Mouse (Mus musculus) thymus, postnatal 25 days (tissue): Measurements from ENCODE around the gene Lrrc4.

ENCODE experiments used
- DNase-seq: peaks from one replicate; pipeline ENCODE4 v3.0.0; 2022

The Lrrc4 gene

GRCm38 (mm10) chr6:28831011-28831853 is at the start of gene Lrrc4:
Gene Lrrc4, minus strand, starts transcription at chr6:28831747.
- no peak for DNase-seq

GRCm38 (mm10) chr6:28880909-28881308 is 49.4 kb upstream of the Lrrc4 start:
- DNase-seq: no peak

- no peak for DNase-seq
These were observed 47.8 kb upstream of the Lrrc4 start for GRCm38 (mm10) chr6:28879315-28879714.

GRCm38 (mm10) chr6:28877945-28878666 is 46.6 kb upstream of the Lrrc4 start:
- peak; percentile 19 for DNase-seq

GRCm38 (mm10) chr6:28876492-28876891 is 44.9 kb upstream of the Lrrc4 start:
- DNase-seq: no peak

GRCm38 (mm10) chr6:28875333-28875732 is 43.8 kb upstream of the Lrrc4 start:
- no peak for DNase-seq

GRCm38 (mm10) chr6:28874759-28875158 is 43.2 kb upstream of the Lrrc4 start:
- no peak for DNase-seq

GRCm38 (mm10) chr6:28874053-28874452 is 42.5 kb upstream of the Lrrc4 start:
- no peak for DNase-seq

GRCm38 (mm10) chr6:28872421-28872795 is 40.9 kb upstream of the Lrrc4 start:
- no peak for DNase-seq

GRCm38 (mm10) chr6:28871725-28872420 is 40.3 kb upstream of the Lrrc4 start:
- DNase-seq: no peak

- DNase-seq: no peak
These were observed 36.1 kb upstream of the Lrrc4 start for GRCm38 (mm10) chr6:28867516-28868251.

- no peak for DNase-seq
These were observed 34.7 kb upstream of the Lrrc4 start for GRCm38 (mm10) chr6:28866206-28866605.

GRCm38 (mm10) chr6:28865112-28865511 is 33.6 kb upstream of the Lrrc4 start:
- DNase-seq: no peak

- DNase-seq: no peak
These were observed 33.1 kb upstream of the Lrrc4 start for GRCm38 (mm10) chr6:28864684-28865083.

GRCm38 (mm10) chr6:28862304-28862703 is 30.8 kb upstream of the Lrrc4 start:
- DNase-seq: no peak

GRCm38 (mm10) chr6:28860922-28861321 is 29.4 kb upstream of the Lrrc4 start:
- no peak for DNase-seq

- DNase-seq: no peak
These were observed 28.9 kb upstream of the Lrrc4 start for GRCm38 (mm10) chr6:28860450-28860849.

- no peak for DNase-seq
These were observed 27.5 kb upstream of the Lrrc4 start for GRCm38 (mm10) chr6:28859094-28859493.

GRCm38 (mm10) chr6:28857198-28858180 is 25.9 kb upstream of the Lrrc4 start:
- no peak for DNase-seq

- DNase-seq: no peak
These were observed 25.2 kb upstream of the Lrrc4 start for GRCm38 (mm10) chr6:28856789-28857188.

GRCm38 (mm10) chr6:28855442-28855841 is 23.9 kb upstream of the Lrrc4 start:
- DNase-seq: no peak

- no peak for DNase-seq
These were observed 23.1 kb upstream of the Lrrc4 start for GRCm38 (mm10) chr6:28854598-28854997.
